Mouse (Mus musculus) ES-E14 (cell line): ENCODE results near the gene Lsm7.

Experiments
- CHD2 ChIP-seq: IDR thresholded peaks from 2 replicates; pipeline ENCODE4 v1.6.1; 2014; ENCODE audit warnings: mild to moderate bottlenecking, low read depth, low read length, inconsistent platforms
- HCFC1 ChIP-seq: IDR thresholded peaks from 2 replicates; pipeline ENCODE4 v1.6.1; 2012; ENCODE audit warnings: low read length, inconsistent platforms, borderline replicate concordance; ENCODE audit not compliant: insufficient read depth
- MAFK ChIP-seq: IDR thresholded peaks from 2 replicates; pipeline ENCODE4 v1.6.1; 2014; ENCODE audit warnings: mild to moderate bottlenecking, low read depth, low read length, inconsistent platforms; ENCODE audit not compliant: insufficient read depth
- ZC3H11A ChIP-seq: IDR thresholded peaks from 2 replicates; pipeline ENCODE4 v1.6.1; 2012; ENCODE audit warnings: low read depth, mild to moderate bottlenecking, inconsistent platforms, low read length, borderline replicate concordance

DNA sequence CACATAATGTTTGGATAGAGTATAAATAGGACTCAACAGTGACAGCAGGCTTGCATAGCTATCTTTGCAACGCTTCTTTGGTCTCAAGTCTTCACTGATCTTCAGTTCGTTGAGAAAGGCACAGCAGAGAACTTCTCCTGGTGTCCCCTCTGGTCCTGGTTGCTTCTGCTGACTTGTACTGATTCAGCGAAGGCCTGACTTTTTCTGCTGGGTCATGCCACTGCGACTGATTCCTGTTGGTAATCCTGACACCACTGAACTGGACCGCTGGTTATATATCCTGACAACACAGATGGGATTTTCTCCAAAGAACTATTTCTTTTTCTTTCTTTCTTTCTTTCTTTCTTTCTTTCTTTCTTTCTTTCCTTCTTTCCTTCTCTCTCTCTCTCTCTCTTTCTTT, 32.5 kb downstream of the Lsm7 start:
- TF ChIP-seq HCFC1 (no peak), ZC3H11A (no peak), MAFK (no peak), CHD2 (no peak)
